Mouse (Mus musculus) CD4-positive helper T cell, adult 2 months (primary cell): ENCODE measurements at regions not wholly inside any gene's neighbourhood (a gene's known extent, or its start where the extent isn't known, plus 50 kb on each side); places are given as distances from the start of the nearest gene placed in this dataset.

Experiments used
- DNase-seq: peaks from one replicate; pipeline ENCODE4 v3.0.0-alpha.2; 2012; ENCODE audit warnings: low read depth, missing footprints, low spot score

- DNase-seq = no peak
Observed at GRCm38 (mm10) chr1:83509356-83509755, 101.4 kb upstream of the Sphkap start.

GRCm38 (mm10) chr1:83505386-83505785 lies 97.4 kb upstream of the Sphkap start:
- DNase-seq = no peak

GRCm38 (mm10) chr1:83496888-83497287 lies 88.9 kb upstream of the Sphkap start:
- DNase-seq = no peak

GRCm38 (mm10) chr1:83496380-83496779 lies 88.4 kb upstream of the Sphkap start:
- no peak for DNase-seq

- DNase-seq = no peak
Observed at GRCm38 (mm10) chr1:83495022-83495421, 87.0 kb upstream of the Sphkap start.

GRCm38 (mm10) chr1:83479111-83479510 lies 71.1 kb upstream of the Sphkap start:
- DNase-seq = no peak
